Mouse (Mus musculus): ENCODE results near the gene Zdhhc11.

DNA sequence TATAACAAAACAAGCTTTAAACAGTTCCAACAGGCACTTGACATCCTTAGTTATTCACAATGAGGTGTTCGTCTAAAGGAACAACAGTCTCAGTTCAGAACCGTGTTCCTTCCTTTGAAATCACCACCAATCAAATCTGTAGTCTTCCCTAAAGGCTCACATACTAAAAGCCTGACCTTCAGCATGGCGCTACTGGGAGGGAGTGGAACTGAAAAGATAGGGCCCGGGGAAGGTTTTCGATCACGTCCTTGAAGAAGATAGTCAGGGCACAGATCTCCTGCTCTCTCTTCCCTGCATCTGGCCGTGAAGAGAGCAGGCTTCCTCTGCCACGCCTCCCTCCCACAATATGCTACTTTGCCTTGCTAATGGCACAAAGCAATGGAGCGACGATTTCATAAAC is 31.4 kb upstream of the Zdhhc11 start:
- TF ChIP-seq EP300 (IDR thresholded peaks at IDR 0.05; ENCODE audit: low read depth) = no peak
- no peak for TF ChIP-seq CTCF (IDR thresholded peaks at IDR 0.05; ENCODE audit: low read depth)
